Mouse (Mus musculus) left cerebral cortex, postnatal 14 days (tissue): ENCODE measurements around the gene Antxrl. TPM values are rescaled to one million over a fixed set of nuclear protein-coding genes. Genes with fewer than 3 reads are reported as not detected.

Source experiments
- DNase-seq, 2 experiments: peaks; one replicate each; pipeline ENCODE4 v3.0.0; 2021 to 2022; ENCODE audit warnings: low spot score in 2 of 2, mixed read lengths in 1 of 2
- intact Hi-C: fragments of 180-260 bp; cut with DNase I; formaldehyde crosslinking; loops from one replicate; pipeline ENCODE4 v1.15.1; 2025
- long read RNA-seq, 2 experiments: library from polyadenylated mRNA; stranded (forward); transcript quantifications; one replicate each; pipeline ENCODE4 v2.0.0; 2021
- total RNA-seq, 2 experiments: library from RNA; stranded (reverse); gene quantifications; 2 replicates each; pipeline ENCODE4 v1.2.3; 2021

The Antxrl gene
- not detected for total RNA-seq
- long read RNA-seq, experiment 1: 0 reads
- long read RNA-seq, experiment 2: 0 reads

GRCm38 (mm10) chr14:34052516-34052915, at the start of gene Antxrl:
TSS of gene Antxrl (plus strand) at chr14:34052707.
- intact Hi-C loops: no loop called here
- no peak for DNase-seq

- DNase-seq: no peak
- intact Hi-C loops: no loop called here
Observed at GRCm38 (mm10) chr14:34015063-34015462, 37.4 kb upstream of the Antxrl start, which contains the start of gene Gm30083. TSS of gene Gm30083 (minus strand) at chr14:34015182.

GRCm38 (mm10) chr14:34016381-34016780, 36.1 kb upstream of the Antxrl start, which contains the start of gene Gm5460:
TSS of gene Gm5460 (plus strand) at chr14:34016758.
- intact Hi-C loops: no loop called here
- DNase-seq: no peak

GRCm38 (mm10) chr14:34016938-34017337, 35.6 kb upstream of the Antxrl start:
- DNase-seq: no peak
- intact Hi-C loops: no loop called here

- no peak for DNase-seq
- intact Hi-C loops: no loop called here
Observed at GRCm38 (mm10) chr14:34026710-34027109, 25.8 kb upstream of the Antxrl start.

- intact Hi-C loops: no loop called here
- no peak for DNase-seq
Observed at GRCm38 (mm10) chr14:34033841-34034610, 18.5 kb upstream of the Antxrl start.

GRCm38 (mm10) chr14:34041241-34041640, 11.3 kb upstream of the Antxrl start:
- intact Hi-C loops: no loop called here

GRCm38 (mm10) chr14:34043341-34043740, 9.2 kb upstream of the Antxrl start:
- intact Hi-C loops: no loop called here
- no peak for DNase-seq

More at GRCm38 (mm10) chr14:34041241-34041640, 11.3 kb upstream of the Antxrl start:
- DNase-seq: no peak

GRCm38 (mm10) chr14:34050101-34050779, 2.3 kb upstream of the Antxrl start:
- intact Hi-C loops: no loop called here
- no peak for DNase-seq

GRCm38 (mm10) chr14:34071665-34072064, 19.2 kb downstream of the Antxrl start:
- intact Hi-C loops: no loop called here
- DNase-seq: no peak

- intact Hi-C loops: no loop called here
- no peak for DNase-seq
Observed at GRCm38 (mm10) chr14:34075346-34075745, 22.8 kb downstream of the Antxrl start.

- intact Hi-C loops: no loop called here
- no peak for DNase-seq
Observed at GRCm38 (mm10) chr14:34077222-34077621, 24.7 kb downstream of the Antxrl start.

- no peak for DNase-seq
- intact Hi-C loops: no loop called here
Observed at GRCm38 (mm10) chr14:34078293-34078692, 25.8 kb downstream of the Antxrl start.

GRCm38 (mm10) chr14:34080321-34080997, 28.0 kb downstream of the Antxrl start:
- intact Hi-C loops: loop anchor here (1.0 to 10.0 kb wide), 7 partner anchors 25 to 694 kb away; no protein-coding TSS in a partner anchor

GRCm38 (mm10) chr14:34085731-34086130, 33.2 kb downstream of the Antxrl start, which contains the start of gene Anxa8:
TSS of gene Anxa8 (plus strand) at chr14:34085981.
- no peak for DNase-seq
- intact Hi-C loops: loop anchor here (10.0 kb wide), 3 partner anchors 149 to 689 kb away; no protein-coding TSS in a partner anchor

More at GRCm38 (mm10) chr14:34080321-34080997, 28.0 kb downstream of the Antxrl start:
- DNase-seq: peak; percentile 70 to 83

GRCm38 (mm10) chr14:34086806-34087205, 34.3 kb downstream of the Antxrl start:
- intact Hi-C loops: loop anchor here (10.0 kb wide), 3 partner anchors 148 to 688 kb away; no protein-coding TSS in a partner anchor
- DNase-seq: no peak

GRCm38 (mm10) chr14:34087856-34088398, 35.4 kb downstream of the Antxrl start:
- intact Hi-C loops: loop anchor here (10.0 kb wide), 3 partner anchors 147 to 687 kb away; no protein-coding TSS in a partner anchor
- no peak for DNase-seq

GRCm38 (mm10) chr14:34089796-34090195, 37.3 kb downstream of the Antxrl start:
- DNase-seq: no peak
- intact Hi-C loops: loop anchor here (10.0 kb wide), 3 partner anchors 145 to 685 kb away; no protein-coding TSS in a partner anchor

- DNase-seq: no peak
- intact Hi-C loops: no loop called here
Observed at GRCm38 (mm10) chr14:34091475-34091874, 39.0 kb downstream of the Antxrl start.
